Mouse (Mus musculus) lung, postnatal 36 days (tissue): ENCODE data around the gene Runx1.

Experiments
- DNase-seq: peaks from one replicate; pipeline ENCODE4 v3.0.0; 2022; ENCODE audit warnings: mixed read lengths

Runx1 gene

GRCm38 (mm10) chr16:92697737-92698611, 128.0 kb downstream of the Runx1 start:
- DNase-seq: peak; percentile 45

GRCm38 (mm10) chr16:92697227-92697736, 128.7 kb downstream of the Runx1 start:
- DNase-seq: peak; percentile 93

- DNase-seq: peak; percentile 74
These were observed 129.4 kb downstream of the Runx1 start for GRCm38 (mm10) chr16:92696411-92697015.

GRCm38 (mm10) chr16:92695981-92696380, 130.0 kb downstream of the Runx1 start:
- DNase-seq: no peak

- DNase-seq: peak; percentile 45
These were observed 130.6 kb downstream of the Runx1 start for GRCm38 (mm10) chr16:92695200-92695921.

GRCm38 (mm10) chr16:92694496-92695106, 131.3 kb downstream of the Runx1 start:
- DNase-seq: no peak

- DNase-seq: no peak
These were observed 135.2 kb downstream of the Runx1 start for GRCm38 (mm10) chr16:92690759-92691158.

- no peak for DNase-seq
These were observed 137.0 kb downstream of the Runx1 start for GRCm38 (mm10) chr16:92688941-92689340.

GRCm38 (mm10) chr16:92686978-92687377, 139.0 kb downstream of the Runx1 start:
- DNase-seq: peak; percentile 83

GRCm38 (mm10) chr16:92685766-92686315, 140.1 kb downstream of the Runx1 start:
- no peak for DNase-seq

- DNase-seq: no peak
These were observed 141.3 kb downstream of the Runx1 start for GRCm38 (mm10) chr16:92684423-92685211.

- peak; percentile 79 for DNase-seq
These were observed 149.3 kb downstream of the Runx1 start for GRCm38 (mm10) chr16:92676630-92677029.

GRCm38 (mm10) chr16:92675677-92676076, 150.3 kb downstream of the Runx1 start:
- DNase-seq: no peak

- no peak for DNase-seq
These were observed 151.0 kb downstream of the Runx1 start for GRCm38 (mm10) chr16:92674916-92675450.

GRCm38 (mm10) chr16:92674121-92674816, 151.7 kb downstream of the Runx1 start:
- peak; percentile 79 for DNase-seq

GRCm38 (mm10) chr16:92668807-92669206, 157.1 kb downstream of the Runx1 start:
- no peak for DNase-seq

GRCm38 (mm10) chr16:92661757-92662156, 164.2 kb downstream of the Runx1 start:
- no peak for DNase-seq

- DNase-seq: peak; percentile 68
These were observed 169.2 kb downstream of the Runx1 start for GRCm38 (mm10) chr16:92656750-92657149.

- peak; percentile 34 for DNase-seq
These were observed 171.5 kb downstream of the Runx1 start for GRCm38 (mm10) chr16:92654294-92654950.

GRCm38 (mm10) chr16:92653816-92654215, 172.1 kb downstream of the Runx1 start:
- DNase-seq: peak; percentile 49
